In genomic region chr6:128854024-128854820, GRCm38 (mm10) we compare ENCODE assay signal across 8 mouse cellular contexts. TPM values are rescaled to one million over a fixed set of nuclear protein-coding genes. Genes with fewer than 3 reads are reported as not detected.
A peak's percentile ranks its signal among the peaks of the same experiment; 100 is the strongest.
DNase-seq lines count a peak whose midpoint lies in the region; ATAC-seq and TF ChIP-seq lines count a peak whose summit lies in the region.

No protein-coding gene starts in this region.

- no peaks in the 10 kb centered on the region for H3K27me3 ChIP-seq in heart, postnatal 0 days (ENCODE audit: control insufficient read depth, insufficient read depth, low read length)
- H3K27me3 ChIP-seq in neural tube, embryonic 12.5 days (replicated peaks): no peaks in the 10 kb centered on the region

- no peak overlapping the region for H3K4me3 ChIP-seq in heart, postnatal 0 days (ENCODE audit: low read depth, low read length)
- no peak overlapping the region for H3K4me3 ChIP-seq in neural tube, embryonic 12.5 days

- peak; percentile 76 to 85 for DNase-seq in CD8-positive naive resting alpha-beta T cell, adult 2 months (ENCODE audit: low read depth in 2 of 2, low spot score in 2 of 2)
- DNase-seq in adrenal gland, postnatal 36 days: peak; percentile 63 to 72
- peak; percentile 39 for DNase-seq in heart, postnatal 0 days (ENCODE audit: low spot score)
- peak; percentile 84 for DNase-seq in kidney, postnatal 10 days
- DNase-seq in lung, adult 18-20 months: peak; percentile 61 to 73
- peak; percentile 84 for DNase-seq in thymus, postnatal 25 days

- no peak overlapping the region for H3K27ac ChIP-seq in heart, postnatal 0 days (ENCODE audit: low read depth)
- no peak overlapping the region for H3K27ac ChIP-seq in neural tube, embryonic 12.5 days

- no peak for TF ChIP-seq EP300 in heart, postnatal 0 days (IDR thresholded peaks at IDR 0.05; ENCODE audit: low read depth)

- peak; percentile 81 for ATAC-seq in erythroblast, adult 5-6 weeks (replicated peaks; ENCODE audit: low FRiP score, poor library complexity, severe bottlenecking)
- ATAC-seq in heart, postnatal 0 days (ENCODE audit: insufficient read depth, low read depth): peak; percentile 30; the same call in 1 of the 2 replicates
- peak; percentile 76 for ATAC-seq in neural tube, embryonic 12.5 days (ENCODE audit: low FRiP score, low read depth)

- no peak overlapping the region for H3K9ac ChIP-seq in heart, postnatal 0 days (replicated peaks; ENCODE audit: low read depth, low read length)
- H3K9ac ChIP-seq in neural tube, embryonic 12.5 days: no peak overlapping the region

- no peaks in the 10 kb centered on the region for H3K36me3 ChIP-seq in heart, postnatal 0 days (replicated peaks; ENCODE audit: control insufficient read depth, insufficient read depth, low read length)
- no peaks in the 10 kb centered on the region for H3K36me3 ChIP-seq in neural tube, embryonic 12.5 days

- peak; percentile 81 for TF ChIP-seq CTCF in heart, postnatal 0 days (IDR thresholded peaks at IDR 0.05; ENCODE audit: low read depth)

- H3K4me2 ChIP-seq in heart, postnatal 0 days (ENCODE audit: low read depth, low read length): no peak overlapping the region
- H3K4me2 ChIP-seq in neural tube, embryonic 12.5 days (replicated peaks): peak overlapping the region; percentile 27; the same call in 1 of the 2 replicates

- WGBS in heart, postnatal 0 days: 49% methylated on average over 12 of the region's 12 CpGs
- WGBS in neural tube, embryonic 12.5 days: 45% methylated on average over 12 of the region's 12 CpGs

- no peaks in the 10 kb centered on the region for H3K9me3 ChIP-seq in heart, postnatal 0 days (replicated peaks; ENCODE audit: control insufficient read depth, low read length)
- no peaks in the 10 kb centered on the region for H3K9me3 ChIP-seq in neural tube, embryonic 12.5 days

- peaks cover 8% of the 10 kb centered on the region; the same call in 1 of the 2 replicates for H3K4me1 ChIP-seq in heart, postnatal 0 days (ENCODE audit: control insufficient read depth, insufficient read depth)
- no peaks in the 10 kb centered on the region; the same call in 1 of the 2 replicates for H3K4me1 ChIP-seq in neural tube, embryonic 12.5 days

RNA-seq across cellular contexts. Expression of gene Klrb1b, which starts 28.1 kb away (rescaled TPM):
- total RNA-seq in adrenal gland, postnatal 36 days (2021): under 1 TPM in 1 of 2 experiments, not detected in 1; 0.23 TPM
- 2.1 TPM in 1 of 2 replicates, not detected in the other for total RNA-seq in erythroblast, adult 5-6 weeks (2015; ENCODE audit: low replicate concordance)
- 0.94 TPM in 1 of 2 replicates, not detected in the other for total RNA-seq in erythroblast, adult 5-6 weeks (2017; ENCODE audit: low replicate concordance)
- total RNA-seq in heart, postnatal 0 days (2014; rRNA removed; ENCODE audit: low replicate concordance): not detected in 2 replicates
- not detected in 2 replicates for polyA plus RNA-seq in heart, postnatal 0 days (2015; fragmentation: Nextera tagmentation; extraction: Ambion mirVana)
- polyA plus RNA-seq in neural tube, embryonic 12.5 days (2016; fragmentation: Nextera tagmentation; extraction: Ambion mirVana): not detected in 2 replicates

RNA-seq across cellular contexts. Expression of gene Gm44511, which starts 28.1 kb away (rescaled TPM):
- total RNA-seq in adrenal gland, postnatal 36 days (2021): not detected
- 1.7 and 3.8 TPM in 2 replicates for total RNA-seq in erythroblast, adult 5-6 weeks (2015; ENCODE audit: low replicate concordance)
- total RNA-seq in erythroblast, adult 5-6 weeks (2017; ENCODE audit: low replicate concordance): not detected in 2 replicates
- total RNA-seq in heart, postnatal 0 days (2014; rRNA removed; ENCODE audit: low replicate concordance): not detected in 2 replicates
- polyA plus RNA-seq in heart, postnatal 0 days (2015; fragmentation: Nextera tagmentation; extraction: Ambion mirVana): not detected in 2 replicates
- polyA plus RNA-seq in neural tube, embryonic 12.5 days (2016; fragmentation: Nextera tagmentation; extraction: Ambion mirVana): not detected in 2 replicates

RNA-seq across cellular contexts. Expression of gene Clec2i, which starts 33.2 kb away (rescaled TPM):
- total RNA-seq in adrenal gland, postnatal 36 days (2021): not detected
- 2.7 and 5.4 TPM in 2 replicates for total RNA-seq in erythroblast, adult 5-6 weeks (2015; ENCODE audit: low replicate concordance)
- total RNA-seq in erythroblast, adult 5-6 weeks (2017; ENCODE audit: low replicate concordance): 3.8 and 4.0 TPM in 2 replicates
- total RNA-seq in heart, postnatal 0 days (2014; rRNA removed; ENCODE audit: low replicate concordance): not detected in 2 replicates
- not detected in 2 replicates for polyA plus RNA-seq in heart, postnatal 0 days (2015; fragmentation: Nextera tagmentation; extraction: Ambion mirVana)
- not detected in 2 replicates for polyA plus RNA-seq in neural tube, embryonic 12.5 days (2016; fragmentation: Nextera tagmentation; extraction: Ambion mirVana)

RNA-seq across cellular contexts. Expression of gene BC035044, which starts 36.7 kb away (rescaled TPM):
- under 1 TPM in 1 of 2 experiments, not detected in 1; 0.30 TPM for total RNA-seq in adrenal gland, postnatal 36 days (2021)
- 11.3 and 24.5 TPM in 2 replicates for total RNA-seq in erythroblast, adult 5-6 weeks (2015; ENCODE audit: low replicate concordance)
- 14.5 and 19.4 TPM in 2 replicates for total RNA-seq in erythroblast, adult 5-6 weeks (2017; ENCODE audit: low replicate concordance)
- 0.08 TPM in 1 of 2 replicates, not detected in the other for total RNA-seq in heart, postnatal 0 days (2014; rRNA removed; ENCODE audit: low replicate concordance)
- 0.10 TPM in 1 of 2 replicates, not detected in the other for polyA plus RNA-seq in heart, postnatal 0 days (2015; fragmentation: Nextera tagmentation; extraction: Ambion mirVana)
- polyA plus RNA-seq in neural tube, embryonic 12.5 days (2016; fragmentation: Nextera tagmentation; extraction: Ambion mirVana): 0.80 and 1.1 TPM in 2 replicates

Comparison
In these comparisons a context has a peak if more than half of its experiments do, and no peak if none do; other contexts are left out.
1. ATAC-seq: peak in every context shown above with its lines; median percentile 81 in erythroblast, adult 5-6 weeks; 76 in neural tube, embryonic 12.5 days; 30 in heart, postnatal 0 days.